Mouse (Mus musculus): ENCODE data around the gene Ugt1a8. TPM values are rescaled to one million over a fixed set of nuclear protein-coding genes. Genes with fewer than 3 reads are reported as not detected.
"Not testable (repeated sequence)": the region's sequence is repeated elsewhere in the genome, so short reads cannot be mapped to it uniquely, and the experiment has no call there.

Gene Ugt1a8
- total RNA-seq, 2 experiments from 2014 or later = not detected

DNA sequence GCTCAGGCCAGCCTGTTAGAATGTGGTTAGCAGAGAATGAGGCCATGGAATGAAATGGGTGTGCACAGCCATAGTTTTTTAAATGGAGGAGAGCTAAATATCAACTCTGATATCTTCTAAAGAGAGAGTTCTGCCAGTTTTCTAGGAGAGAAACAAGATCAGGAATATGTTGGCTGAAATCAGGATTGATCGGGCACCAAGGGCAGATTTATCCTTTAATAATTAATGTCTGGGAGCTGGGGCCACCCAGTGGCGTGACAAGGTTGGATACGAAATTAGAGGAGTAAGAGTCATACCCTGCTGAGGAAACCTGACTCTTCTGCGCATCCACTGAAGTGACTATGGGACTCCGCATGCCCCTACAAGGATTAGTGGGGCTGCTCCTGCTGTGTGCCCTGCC lies 78.1 kb downstream of the Ugt1a8 start, which contains the start of gene Ugt1a5:
Gene Ugt1a5 (plus strand): TSS at position 302 of the 400 bp plus-strand sequence.
- DNase-seq = no peak
- intact Hi-C loops (cut with DNase I) = no loop called here

DNA sequence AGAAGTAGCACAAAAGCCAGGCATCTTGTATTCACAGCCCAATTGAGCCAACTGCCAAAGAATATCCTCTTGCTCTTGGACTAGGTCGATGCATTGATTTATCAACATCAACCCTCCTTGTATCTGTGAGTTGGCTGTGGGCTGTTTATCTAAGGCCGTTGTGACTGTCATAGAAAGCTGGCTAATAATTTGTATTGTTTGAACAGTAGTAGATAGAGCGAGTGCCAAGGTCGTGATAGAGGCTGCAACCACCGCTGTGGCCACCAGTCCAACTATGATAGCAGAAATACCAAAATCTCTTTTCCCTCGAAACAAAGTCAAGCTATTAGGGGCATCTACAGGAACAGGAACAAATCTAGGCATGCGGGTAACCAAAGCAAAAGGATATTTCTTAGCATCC lies 84.6 kb downstream of the Ugt1a8 start:
- intact Hi-C loops (cut with DNase I); DNase-seq: not testable (repeated sequence)

GRCm38 (mm10) chr1:88179657-88180056 lies 92.0 kb downstream of the Ugt1a8 start:
- intact Hi-C loops (cut with DNase I) = no loop called here
- DNase-seq = no peak

DNA sequence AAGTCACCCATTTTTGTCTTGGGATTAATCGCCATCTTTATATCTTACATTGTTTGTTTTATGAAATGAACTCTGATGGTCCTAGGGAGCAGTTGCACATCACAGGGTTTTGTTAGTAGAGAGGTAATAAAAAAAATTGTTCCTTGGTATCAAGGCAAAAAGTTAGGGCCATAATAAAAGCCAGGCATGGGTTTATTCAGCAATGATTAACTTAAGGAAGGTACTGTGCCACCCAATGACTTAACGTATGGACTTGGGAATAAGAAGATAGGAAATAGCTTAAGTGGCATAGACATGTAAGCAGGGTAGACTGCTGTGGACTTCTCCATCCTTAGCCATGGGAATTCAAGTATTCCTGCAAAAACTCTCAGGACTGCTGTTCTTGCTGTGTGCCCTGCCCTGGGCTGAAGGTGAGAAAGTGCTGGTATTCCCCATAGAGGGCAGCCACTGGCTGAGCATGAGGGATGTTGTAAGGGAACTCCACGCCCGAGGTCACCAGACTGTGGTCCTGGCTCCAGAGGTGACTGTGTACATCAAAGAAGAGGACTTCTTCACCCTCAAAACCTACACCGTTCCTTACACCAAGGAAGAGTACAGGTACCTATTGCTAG lies 98.8 kb downstream of the Ugt1a8 start:
- intact Hi-C loops (cut with DNase I) = no loop called here
- no peak for DNase-seq

DNA sequence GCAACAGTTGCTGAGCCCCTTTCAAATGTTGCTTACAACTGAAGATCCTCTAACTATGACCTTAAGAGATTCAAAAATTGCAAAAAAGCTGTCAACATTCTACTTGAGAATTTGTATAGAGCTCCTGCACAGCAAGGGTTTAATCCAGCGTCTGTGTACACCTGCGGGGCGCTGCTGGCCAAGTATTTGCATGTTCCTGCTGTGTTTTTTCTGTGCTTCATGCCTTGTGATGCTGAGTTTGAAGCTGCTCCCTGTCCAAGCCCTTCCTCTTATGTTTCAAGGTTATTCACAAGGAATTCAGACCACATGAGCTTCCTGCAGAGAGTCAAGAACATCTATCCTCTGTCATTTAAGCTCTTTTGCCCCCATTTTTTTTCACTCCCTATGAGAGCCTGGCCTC lies 104.5 kb downstream of the Ugt1a8 start:
- intact Hi-C loops (cut with DNase I) = no loop called here
- no peak for DNase-seq

DNA sequence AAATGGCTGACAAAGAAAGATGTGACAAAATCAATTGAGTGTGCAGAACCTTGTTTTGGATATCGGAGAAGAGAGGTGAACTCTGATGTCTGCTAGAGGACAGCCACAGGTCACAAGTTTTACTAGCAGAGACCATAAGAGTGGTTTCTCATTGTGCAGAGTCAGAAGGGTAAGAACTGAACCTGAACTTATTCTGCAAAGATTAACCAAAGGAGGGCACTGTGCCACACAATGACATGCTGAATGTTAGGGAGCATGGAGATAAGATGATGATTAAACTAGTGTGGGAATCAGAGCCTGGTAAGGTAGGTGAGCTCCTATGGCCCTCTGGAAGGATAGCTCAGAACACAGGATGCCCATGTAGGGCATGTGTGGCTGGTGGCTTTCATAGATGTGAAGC lies 108.1 kb downstream of the Ugt1a8 start:
- intact Hi-C loops (cut with DNase I) = no loop called here
- no peak for DNase-seq

- DNase-seq = no peak
- intact Hi-C loops (cut with DNase I) = no loop called here
Measured at GRCm38 (mm10) chr1:88197443-88197842, 109.8 kb downstream of the Ugt1a8 start.

DNA sequence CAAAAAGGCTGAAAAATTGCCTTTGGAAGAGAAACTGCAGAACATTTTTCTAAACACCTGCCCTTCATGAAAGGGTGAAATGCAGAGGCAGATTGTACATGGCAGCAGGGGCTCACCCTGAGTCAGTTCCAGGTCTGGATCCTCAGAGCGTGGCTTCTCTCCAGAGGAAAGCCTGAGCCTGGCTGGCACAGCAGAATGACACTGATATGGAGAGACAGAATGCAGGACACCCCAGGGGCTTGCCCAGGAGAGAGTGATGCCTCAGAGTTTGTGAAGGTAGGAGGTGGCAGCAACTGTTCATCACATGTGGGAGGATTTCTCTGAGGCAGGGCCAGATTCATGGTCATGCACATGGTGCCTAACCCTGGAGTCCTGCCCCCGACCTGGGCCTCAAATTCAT lies 112.4 kb downstream of the Ugt1a8 start:
- intact Hi-C loops (cut with DNase I) = no loop called here
- no peak for DNase-seq

DNA sequence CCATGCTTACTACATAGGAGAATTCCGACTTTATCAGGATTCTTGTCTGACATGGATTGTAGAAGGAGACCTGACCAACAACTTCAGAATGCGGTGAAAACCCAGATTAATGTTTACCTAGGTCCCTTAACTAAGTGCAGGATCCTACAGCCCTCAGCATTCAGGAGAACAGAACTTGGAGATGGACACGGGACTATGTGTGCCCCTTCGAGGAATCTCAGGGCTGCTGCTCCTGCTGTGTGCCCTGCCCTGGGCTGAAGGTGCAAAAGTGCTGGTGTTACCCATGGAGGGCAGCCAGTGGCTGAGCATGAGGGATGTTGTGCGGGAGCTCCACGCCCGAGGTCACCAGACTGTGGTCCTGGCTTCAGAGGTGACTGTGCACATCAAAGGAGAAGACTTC lies 112.8 kb downstream of the Ugt1a8 start, which contains the start of gene Ugt1a2:
Gene Ugt1a2 (plus strand): TSS at position 146 of the 400 bp plus-strand sequence.
- intact Hi-C loops (cut with DNase I) = no loop called here

DNA sequence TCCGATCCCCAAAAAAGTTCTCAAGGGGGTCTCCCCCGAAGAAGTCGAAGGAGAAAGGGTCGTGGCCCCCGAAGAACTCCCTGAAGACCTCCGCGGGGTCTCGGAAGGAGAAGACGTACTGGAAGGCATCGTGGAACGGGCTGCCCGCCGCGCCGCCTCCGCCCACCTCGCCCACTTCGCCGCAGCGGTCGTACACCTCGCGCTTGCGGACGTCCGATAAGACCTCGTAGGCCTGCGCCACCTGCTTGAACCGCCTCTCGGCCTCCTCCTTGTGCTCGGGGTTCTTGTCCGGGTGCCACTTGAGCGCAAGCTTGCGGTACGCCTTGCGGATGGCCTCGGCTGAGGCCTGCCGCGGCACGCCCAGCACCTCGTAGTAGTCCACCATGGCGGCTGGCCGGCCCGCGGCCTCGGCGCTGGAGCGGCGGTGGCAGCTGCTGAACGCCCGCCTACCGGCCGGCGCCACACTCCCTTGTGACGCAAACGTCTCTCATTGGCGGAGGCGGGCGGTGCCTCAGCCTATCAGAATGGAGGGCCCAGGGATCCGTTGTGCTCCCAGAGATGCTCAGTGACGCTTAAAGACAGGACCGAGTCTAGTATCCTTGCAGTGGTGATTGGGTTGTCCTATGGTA lies 117.8 kb downstream of the Ugt1a8 start, which contains the start of gene Dnajb3:
Gene Dnajb3 (minus strand): TSS at position 489 of the 629 bp plus-strand sequence.
- intact Hi-C loops (cut with DNase I) = no loop called here
- peak; percentile 77 to 80 for DNase-seq

More for the DNA sequence above, 112.8 kb downstream of the Ugt1a8 start, which contains the start of gene Ugt1a2:
- DNase-seq = no peak

- intact Hi-C loops (cut with DNase I) = no loop called here
- DNase-seq = no peak
Measured at GRCm38 (mm10) chr1:88206843-88207479, 119.3 kb downstream of the Ugt1a8 start.

GRCm38 (mm10) chr1:88211812-88212211 lies 124.2 kb downstream of the Ugt1a8 start, which contains the start of gene Ugt1a1:
Gene Ugt1a1 (plus strand): TSS chr1:88211959.
- DNase-seq = no peak
- intact Hi-C loops (cut with DNase I) = no loop called here

GRCm38 (mm10) chr1:88212341-88213045 lies 124.9 kb downstream of the Ugt1a8 start:
- DNase-seq = peak; percentile 0 to 6
- intact Hi-C loops (cut with DNase I) = no loop called here

- DNase-seq = peak in 1 of 2 experiments; percentile 0
- intact Hi-C loops (cut with DNase I) = no loop called here
Measured at GRCm38 (mm10) chr1:88213061-88213460, 125.4 kb downstream of the Ugt1a8 start.

DNA sequence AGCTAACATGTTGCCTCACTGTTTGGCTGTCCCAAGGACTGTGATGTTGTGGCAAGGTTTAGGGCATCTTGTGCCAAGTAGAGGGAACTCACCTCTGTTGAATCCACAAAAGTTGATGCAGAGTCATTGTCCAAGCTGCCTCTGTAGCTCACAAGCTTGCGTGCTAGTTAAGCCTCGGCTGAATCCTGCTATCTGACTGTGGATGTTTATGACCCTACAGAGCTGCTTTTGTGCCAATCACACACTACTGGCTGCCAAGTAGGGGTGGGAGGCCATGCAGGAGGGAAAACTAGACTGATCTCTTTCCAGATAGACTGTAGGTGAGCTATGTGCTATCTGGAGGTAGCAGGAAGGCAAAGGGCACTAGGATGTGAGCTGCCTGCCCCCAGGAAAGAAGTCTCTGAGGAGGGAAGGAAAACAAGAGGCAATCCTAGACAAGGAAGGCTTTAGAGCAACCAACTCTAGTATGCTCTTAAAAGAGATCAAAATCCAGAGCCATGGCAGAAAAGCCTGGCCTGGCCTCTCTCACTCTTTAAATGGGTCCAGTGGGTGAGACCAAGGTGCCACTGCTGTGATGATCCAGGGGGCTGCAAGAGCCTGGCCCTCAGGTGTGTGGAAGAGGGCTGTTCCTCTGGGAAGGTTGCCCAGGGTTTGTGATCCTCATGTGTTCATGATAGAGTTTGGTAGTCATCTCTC lies 126.3 kb downstream of the Ugt1a8 start:
- peak; percentile 2 to 6 for DNase-seq
- intact Hi-C loops (cut with DNase I) = no loop called here

- DNase-seq = peak in 1 of 2 experiments; percentile 3
- intact Hi-C loops (cut with DNase I) = no loop called here
Measured at GRCm38 (mm10) chr1:88214462-88214952, 126.9 kb downstream of the Ugt1a8 start.

- intact Hi-C loops (cut with DNase I) = no loop called here
- peak; percentile 1 to 5 for DNase-seq
Measured at GRCm38 (mm10) chr1:88215466-88216380, 128.1 kb downstream of the Ugt1a8 start.

DNA sequence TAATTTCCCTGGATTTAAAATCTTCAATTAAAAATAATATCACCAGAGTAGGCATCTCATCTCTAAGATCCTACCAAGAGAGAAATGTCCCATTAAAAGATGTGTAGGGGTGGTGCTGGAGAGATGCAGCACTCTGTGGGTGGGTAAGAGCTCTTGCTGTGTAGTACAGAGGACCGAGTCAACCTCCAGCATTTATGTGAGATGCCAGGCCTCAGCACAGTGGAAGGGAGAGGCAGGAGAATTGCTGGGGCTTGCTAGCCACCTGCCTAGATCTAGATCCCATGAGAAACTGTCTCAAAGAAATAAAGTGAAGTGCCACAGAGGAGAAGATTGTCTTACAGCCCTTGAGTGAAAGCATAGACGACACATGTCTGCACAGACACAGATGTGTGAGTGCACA lies 128.9 kb downstream of the Ugt1a8 start:
- intact Hi-C loops (cut with DNase I) = no loop called here
- peak in 1 of 2 experiments; percentile 0 for DNase-seq

GRCm38 (mm10) chr1:88217144-88217543 lies 129.5 kb downstream of the Ugt1a8 start:
- peak in 1 of 2 experiments; percentile 7 for DNase-seq
- intact Hi-C loops (cut with DNase I) = no loop called here

All from heart, postnatal 10 days (tissue).